Mouse (Mus musculus) heart, adult 2 months (tissue): ENCODE measurements around the gene Ift80. TPM values are rescaled to one million over a fixed set of nuclear protein-coding genes. Genes with fewer than 3 reads are reported as not detected.

Source experiments
- DNase-seq, 2 experiments: peaks; one replicate each; pipeline ENCODE4 v3.0.0; 2021
- H3K27ac ChIP-seq: fragments of 200-600 bp; 2 replicates; pipeline ENCODE4 v1.8.1; 2022
- H3K27me3 ChIP-seq: fragments of 200-500 bp; 2 replicates; pipeline ENCODE4 v1.6.1; 2012; ENCODE audit warnings: mild to moderate bottlenecking, low read length, inconsistent platforms, mixed read lengths; ENCODE audit not compliant: control insufficient read depth, insufficient read depth
- H3K36me3 ChIP-seq: fragments of 200-500 bp; 2 replicates; pipeline ENCODE4 v1.6.1; 2012; ENCODE audit warnings: low read length, inconsistent platforms; ENCODE audit not compliant: control insufficient read depth, insufficient read depth
- H3K4me1 ChIP-seq: fragments of 200-500 bp; 2 replicates; pipeline ENCODE4 v1.6.1; 2011; ENCODE audit warnings: low read length; ENCODE audit not compliant: control insufficient read depth, insufficient read depth
- H3K4me3 ChIP-seq: fragments of 200-600 bp; 2 replicates; pipeline ENCODE4 v1.8.1; 2022
- H3K79me2 ChIP-seq: fragments of 200-500 bp; replicated peaks from 2 replicates; pipeline ENCODE4 v1.6.1; 2012; ENCODE audit warnings: mild to moderate bottlenecking, inconsistent platforms, low read length, moderate library complexity, mixed read lengths; ENCODE audit not compliant: control insufficient read depth, insufficient read depth
- H3K9ac ChIP-seq: fragments of 200-500 bp; 2 replicates; pipeline ENCODE4 v1.6.1; 2012; ENCODE audit warnings: low read depth, mild to moderate bottlenecking, control low read depth, inconsistent platforms, low read length, mixed read lengths
- CTCF ChIP-seq: fragments of 200-600 bp; IDR thresholded peaks from 2 replicates; pipeline ENCODE4 v1.8.1; 2022; ENCODE audit warnings: antibody characterized with exemption, mild to moderate bottlenecking, moderate library complexity
- EP300 ChIP-seq: fragments of 200-500 bp; IDR thresholded peaks from 2 replicates; pipeline ENCODE4 v1.6.1; 2011; ENCODE audit warnings: low read depth, low read length, control low read depth; ENCODE audit not compliant: insufficient read depth
- POLR2A ChIP-seq: fragments of 200-500 bp; IDR thresholded peaks from 2 replicates; pipeline ENCODE4 v1.6.1; 2011; ENCODE audit warnings: mild to moderate bottlenecking, low read depth, low read length, control low read depth; ENCODE audit not compliant: insufficient read depth
- WGBS: fragments of 180-500 bp; shearing (Covaris S2); methylation state at CpG from one replicate; pipeline ENCODE4 v1.1.7; 2018; 5-methylcytosine and 5-hydroxymethylcytosine counted together
- intact Hi-C: fragments of 180-260 bp; cut with DNase I; formaldehyde crosslinking; loops from one replicate; pipeline ENCODE4 v1.15.1; 2025
- long read RNA-seq: library from polyadenylated mRNA; stranded (forward); transcript quantifications from one replicate; pipeline ENCODE4 v2.0.0, GENCODE M21; 2021
- polyA plus RNA-seq: library from polyadenylated mRNA; depleted of rRNA; stranded (reverse); fragments of >200 nt; gene quantifications from 2 replicates; pipeline ENCODE4 v1.2.3, GENCODE M21; 2012; rRNA removed
- total RNA-seq, 2 experiments: library from RNA; stranded (reverse); gene quantifications; 2 replicates each; pipeline ENCODE4 v1.2.3; 2021

Gene Ift80
- total RNA-seq (1 to 10 TPM; 4.8 to 5.1 TPM), polyA plus RNA-seq (1.3 and 3.5 TPM in 2 replicates)
- long read RNA-seq, full-length matches to known transcripts = 4 of 4 reads
- long read RNA-seq, partial matches to known transcripts = 0 of 4 reads
- long read RNA-seq, other reads (novel, unspliced or antisense) = 0 of 4 reads

GRCm38 (mm10) chr3:69004437-69005337 is at the start of gene Ift80, which contains the start of gene Smc4:
TSS of gene Ift80 (minus strand) at chr3:69004570.
TSS of gene Smc4 (plus strand) at chr3:69004738.
- intact Hi-C loops = loop anchor here (2.0 to 5.0 kb wide), 2 partner anchors 40 to 123 kb away; partner anchors contain the start of genes Kpna4 and Trim59
- Histone ChIP-seq H3K36me3 (peaks cover 8% of the 10 kb centered on the region), H3K4me1 (no peaks in the 10 kb centered on the region), H3K27ac (peak within 1 kb of the TSS; percentile 95), H3K4me3 (peak within 1 kb of the TSS; percentile 96), H3K9ac (peak within 1 kb of the TSS; percentile 87), H3K27me3 (no peaks in the 10 kb centered on the region), H3K79me2 (no peaks in the 10 kb centered on the region)
- DNase-seq = peak; percentile 96
- WGBS = under 1% methylated on average over 76 of the region's 76 CpGs
- TF ChIP-seq POLR2A (peak; percentile 55), CTCF (no peak)

- Histone ChIP-seq H3K4me3 (no peak overlapping the region), H3K36me3 (no peaks in the 10 kb centered on the region), H3K9ac (no peak overlapping the region), H3K4me1 (no peaks in the 10 kb centered on the region), H3K79me2 (no peaks in the 10 kb centered on the region), H3K27me3 (no peaks in the 10 kb centered on the region), H3K27ac (no peak overlapping the region)
- intact Hi-C loops = no loop called here
- no peak for DNase-seq
- TF ChIP-seq EP300 (no peak), CTCF (no peak), POLR2A (no peak)
- WGBS = 87% methylated on average over 11 of the region's 11 CpGs
Observed at GRCm38 (mm10) chr3:69051894-69052293, 47.5 kb upstream of the Ift80 start.

- Histone ChIP-seq H3K27me3 (no peaks in the 10 kb centered on the region), H3K4me3 (no peak overlapping the region), H3K79me2 (no peaks in the 10 kb centered on the region), H3K4me1 (no peaks in the 10 kb centered on the region; the same call in 1 of the 2 replicates), H3K36me3 (no peaks in the 10 kb centered on the region), H3K27ac (no peak overlapping the region), H3K9ac (no peak overlapping the region)
- TF ChIP-seq EP300 = no peak
- no peak for TF ChIP-seq CTCF
- TF ChIP-seq POLR2A = no peak
- WGBS = 91% methylated on average over 6 of the region's 6 CpGs
- no peak for DNase-seq
- intact Hi-C loops = no loop called here
Observed at GRCm38 (mm10) chr3:69049011-69049410, 44.6 kb upstream of the Ift80 start.

- no peak for DNase-seq
- Histone ChIP-seq H3K4me1 (no peaks in the 10 kb centered on the region; the same call in 1 of the 2 replicates), H3K4me3 (no peak overlapping the region), H3K79me2 (no peaks in the 10 kb centered on the region), H3K27ac (no peak overlapping the region), H3K27me3 (no peaks in the 10 kb centered on the region), H3K36me3 (no peaks in the 10 kb centered on the region), H3K9ac (no peak overlapping the region)
- 87% methylated on average over 4 of the region's 4 CpGs for WGBS
- no peak for TF ChIP-seq CTCF
- no peak for TF ChIP-seq POLR2A
- no peak for TF ChIP-seq EP300
- intact Hi-C loops = no loop called here
Observed at GRCm38 (mm10) chr3:69047684-69048083, 43.3 kb upstream of the Ift80 start.

- Histone ChIP-seq H3K9ac (no peak overlapping the region), H3K4me3 (no peak overlapping the region), H3K79me2 (no peaks in the 10 kb centered on the region), H3K4me1 (no peaks in the 10 kb centered on the region; the same call in 1 of the 2 replicates), H3K27me3 (no peaks in the 10 kb centered on the region), H3K27ac (no peak overlapping the region), H3K36me3 (no peaks in the 10 kb centered on the region)
- TF ChIP-seq EP300 (no peak), CTCF (no peak), POLR2A (no peak)
- WGBS = 73% methylated on average over 4 of the region's 4 CpGs
- intact Hi-C loops = no loop called here
- DNase-seq = no peak
Observed at GRCm38 (mm10) chr3:69046509-69046908, 42.1 kb upstream of the Ift80 start.

- Histone ChIP-seq H3K27me3 (no peaks in the 10 kb centered on the region), H3K79me2 (no peaks in the 10 kb centered on the region), H3K4me1 (no peaks in the 10 kb centered on the region; the same call in 1 of the 2 replicates), H3K36me3 (no peaks in the 10 kb centered on the region), H3K9ac (no peak overlapping the region), H3K27ac (no peak overlapping the region), H3K4me3 (peak overlapping the region; percentile 90)
- no peak for TF ChIP-seq CTCF
- no peak for TF ChIP-seq POLR2A
- TF ChIP-seq EP300 = no peak
- WGBS = 44% methylated on average over 13 of the region's 13 CpGs
- intact Hi-C loops = loop anchor here (2.0 kb wide), 1 partner anchor 41 kb away; the partner anchor contains the start of genes Ift80 and Smc4
- no peak for DNase-seq
Observed at GRCm38 (mm10) chr3:69045750-69046149, 41.4 kb upstream of the Ift80 start.
